Mouse (Mus musculus): ENCODE measurements at regions not wholly inside any gene's neighbourhood (a gene's known extent, or its start where the extent isn't known, plus 50 kb on each side); places are given as distances from the start of the nearest gene placed in this dataset.

DNA sequence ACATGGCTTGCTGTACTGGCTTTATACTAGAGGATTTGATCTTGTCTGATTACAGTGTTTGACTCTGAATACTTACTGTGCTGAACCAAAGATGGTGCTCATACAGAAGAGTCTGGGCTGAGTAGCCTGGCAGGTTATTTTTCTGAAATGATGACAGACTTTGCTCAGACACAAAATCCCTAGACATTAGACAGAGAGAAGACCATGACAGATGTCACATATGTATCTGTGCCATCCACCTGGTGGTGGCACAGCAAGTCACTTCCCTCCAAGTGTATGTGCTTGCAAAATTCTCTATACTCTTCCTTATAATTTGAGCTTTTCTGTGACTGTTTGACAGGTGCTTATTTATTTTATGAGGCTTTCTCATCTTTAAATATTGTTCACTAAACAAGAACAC, 80.7 kb downstream of the Gm7361 start:
- DNase-seq (ENCODE audit: low read depth, low spot score), result no peak

DNA sequence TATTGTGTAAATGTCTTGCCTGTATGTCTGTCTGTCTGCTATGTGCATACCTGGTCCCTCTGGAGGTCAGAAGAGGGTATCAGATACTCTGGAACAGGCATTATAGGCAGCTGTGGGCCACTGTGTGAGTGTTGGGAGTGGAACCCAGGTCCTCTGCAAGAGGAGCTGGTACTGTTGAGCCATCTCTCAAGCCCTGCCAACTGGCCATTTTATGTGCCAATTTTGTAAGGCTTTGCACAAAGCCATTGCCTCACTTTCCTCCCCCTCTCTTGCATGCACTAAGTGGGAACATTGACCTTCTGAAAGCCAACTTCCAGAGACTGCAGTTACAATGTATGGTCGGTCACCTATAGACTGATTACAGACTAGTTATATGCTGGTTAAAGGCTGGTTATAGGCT, 81.8 kb downstream of the Gm7361 start:
- DNase-seq (ENCODE audit: low read depth, low spot score), result no peak

DNA sequence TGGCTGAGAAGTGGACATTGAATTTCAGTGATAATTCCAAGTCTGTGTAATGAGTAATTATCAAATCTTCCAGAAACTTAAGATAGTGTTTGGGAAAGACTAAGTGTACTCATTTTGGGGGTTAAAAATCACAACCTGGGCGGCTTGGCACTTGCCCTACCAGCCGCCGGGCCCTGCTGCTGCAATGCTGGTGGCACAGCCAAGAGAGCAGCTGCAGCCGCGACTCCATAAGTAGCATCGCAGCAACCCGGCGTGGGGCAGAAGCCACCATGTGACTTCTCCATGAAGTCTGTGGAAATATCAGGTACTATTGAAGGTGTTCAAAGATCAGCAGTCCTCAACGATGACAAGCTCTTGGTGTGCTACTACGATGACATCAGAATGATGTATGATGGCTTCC, 97.7 kb downstream of the Gm7361 start:
- no peak for DNase-seq (ENCODE audit: low read depth, low spot score)

DNA sequence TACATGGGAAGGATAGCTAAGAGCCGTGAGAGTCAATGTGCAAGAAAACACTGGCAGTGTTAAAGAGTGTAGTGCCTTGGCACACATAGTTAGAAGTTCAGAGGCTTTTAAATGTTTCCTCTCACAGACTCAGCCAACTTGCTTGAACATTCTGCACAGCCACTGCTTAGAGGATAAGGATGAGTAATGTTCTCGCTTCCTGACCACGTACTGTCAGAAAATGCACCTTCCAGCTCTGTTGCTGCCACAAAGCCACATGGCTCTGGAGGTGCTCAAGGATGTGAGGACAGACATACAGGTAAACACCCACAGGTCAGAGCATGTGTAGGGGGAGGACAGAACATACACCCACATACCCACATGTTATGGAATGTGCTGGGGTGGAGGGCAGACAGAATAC, 101.6 kb downstream of the Gm7361 start:
- DNase-seq (ENCODE audit: low read depth, low spot score), result no peak

DNA sequence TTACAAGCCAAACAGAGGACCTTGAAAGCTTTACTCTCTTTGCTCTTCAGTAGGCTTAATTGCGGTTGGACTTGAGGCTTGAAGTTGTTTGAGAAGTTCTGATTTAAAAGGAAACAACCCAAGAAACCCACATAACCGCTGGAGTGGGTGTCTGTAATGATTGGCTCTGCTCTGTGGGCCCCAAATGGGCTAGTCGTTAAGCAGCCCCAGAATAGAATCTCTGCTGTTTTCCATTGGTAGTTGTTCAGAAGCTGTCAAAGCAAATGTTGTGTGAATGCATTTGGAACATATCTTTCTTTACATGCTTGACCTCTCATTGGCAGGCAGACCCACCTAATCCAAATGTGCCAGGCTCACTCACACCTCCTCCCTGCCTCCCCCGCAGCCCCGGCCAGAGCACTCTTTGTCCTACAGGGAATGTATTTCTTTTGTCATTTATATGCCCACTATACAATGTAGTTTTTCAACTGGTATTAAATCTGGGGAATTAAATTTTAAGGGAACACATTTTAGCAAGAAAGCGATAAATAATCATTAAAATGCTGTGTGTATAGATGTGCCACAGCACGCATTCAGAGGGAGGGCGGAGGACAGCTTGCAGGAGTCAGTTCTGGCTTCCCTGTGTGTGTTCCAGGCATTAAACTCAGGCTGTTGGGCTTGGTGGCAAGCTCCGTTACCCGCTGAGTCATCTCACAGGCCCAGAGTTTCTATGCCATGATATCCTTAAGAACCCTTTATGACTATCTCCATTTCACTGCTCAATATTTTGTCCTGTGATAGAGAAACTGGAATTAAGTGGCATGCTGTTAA, 116.9 kb downstream of the Gm7361 start:
- DNase-seq (ENCODE audit: low read depth, low spot score), result no peak

DNA sequence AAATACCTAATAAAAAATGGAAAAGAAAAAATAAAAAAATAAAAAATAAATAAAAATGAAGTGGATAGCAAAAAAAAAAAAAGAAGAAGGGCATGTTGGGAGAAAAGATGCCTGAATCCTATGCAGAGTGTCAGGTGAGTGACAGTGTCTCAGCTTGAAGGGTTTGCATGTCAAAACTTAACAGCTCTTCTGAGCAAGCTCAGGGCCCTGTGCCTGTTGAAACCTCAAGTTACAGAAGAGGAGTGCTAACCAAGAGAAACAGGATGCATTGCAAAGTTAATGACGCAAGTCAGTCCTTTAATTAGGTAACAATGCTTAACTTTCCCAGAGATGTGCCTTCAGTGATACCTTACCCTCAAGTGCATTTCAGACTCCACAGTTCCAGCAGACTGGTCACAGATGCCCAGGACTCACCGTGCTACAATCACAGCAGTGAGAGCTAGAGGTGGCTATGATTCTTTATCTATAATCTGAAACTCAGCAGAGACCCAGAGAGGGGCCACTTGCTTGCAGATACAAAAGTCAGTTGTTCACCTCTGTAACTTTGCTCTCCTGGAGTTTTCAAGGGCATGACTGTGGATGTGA, 149.7 kb downstream of the Gm7361 start:
- DNase-seq (ENCODE audit: low read depth, low spot score), result no peak

DNA sequence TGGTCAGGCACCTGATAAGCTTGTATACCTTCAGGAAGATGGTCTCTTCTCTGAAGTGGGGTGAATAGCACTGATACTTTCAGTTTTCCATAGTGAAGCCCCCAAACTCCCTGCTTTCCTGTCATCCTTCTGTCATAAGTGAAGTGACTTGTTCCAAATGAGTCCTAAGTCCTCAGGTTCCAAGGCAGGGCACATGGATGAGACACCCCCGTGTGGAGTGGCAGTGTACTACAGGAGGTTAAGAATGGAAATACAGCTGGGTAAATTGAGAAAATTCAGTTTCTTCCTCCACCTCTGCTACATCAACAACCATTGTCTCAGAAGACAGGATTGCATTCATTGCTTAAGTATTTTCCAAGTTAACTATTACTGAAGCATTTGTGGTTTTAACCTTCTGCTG, 155.7 kb downstream of the Gm7361 start:
- DNase-seq (ENCODE audit: low read depth, low spot score), result peak; percentile 50

DNA sequence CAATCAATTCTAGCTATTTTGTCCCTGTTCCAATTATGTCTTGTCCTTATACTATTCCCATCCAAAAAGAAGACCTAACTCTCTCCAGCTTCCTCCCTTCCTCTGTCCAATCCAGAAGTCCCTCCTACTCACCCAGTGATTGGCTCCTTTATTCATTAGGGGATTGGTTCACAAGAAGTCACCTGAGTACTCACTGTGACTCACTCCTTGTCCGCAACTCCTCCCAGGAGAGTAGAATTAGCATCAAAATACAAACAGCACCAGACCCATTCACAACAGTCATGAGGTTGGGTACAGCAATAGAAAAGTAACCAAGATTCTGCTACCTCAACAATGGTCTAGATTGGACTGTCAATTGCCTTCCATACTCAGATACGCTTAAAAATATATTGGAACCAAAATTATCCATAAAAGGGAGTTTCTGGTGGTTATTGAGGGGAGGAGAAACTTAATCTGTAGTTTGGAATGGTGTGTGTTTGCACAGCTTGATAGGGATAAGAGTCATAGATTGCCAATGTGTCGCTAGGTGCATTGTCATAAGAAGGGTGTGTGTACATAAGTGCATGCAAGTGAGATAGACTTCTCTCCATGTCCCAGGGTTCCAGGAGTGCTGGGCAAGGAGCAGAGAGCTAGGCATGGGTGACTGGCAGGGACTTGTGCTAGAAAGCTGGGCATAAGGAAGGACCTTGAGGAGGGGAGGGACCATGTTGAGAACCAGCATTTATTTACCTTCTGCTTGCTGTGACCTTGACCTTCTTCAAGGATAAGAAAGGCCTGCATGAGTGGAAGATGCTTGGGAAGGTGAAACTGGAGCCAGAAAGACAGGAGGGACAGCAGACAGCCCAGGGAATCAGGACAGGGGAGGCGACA, 187.1 kb downstream of the Gm7361 start:
- DNase-seq (ENCODE audit: low read depth, low spot score), result peak; percentile 77

DNA sequence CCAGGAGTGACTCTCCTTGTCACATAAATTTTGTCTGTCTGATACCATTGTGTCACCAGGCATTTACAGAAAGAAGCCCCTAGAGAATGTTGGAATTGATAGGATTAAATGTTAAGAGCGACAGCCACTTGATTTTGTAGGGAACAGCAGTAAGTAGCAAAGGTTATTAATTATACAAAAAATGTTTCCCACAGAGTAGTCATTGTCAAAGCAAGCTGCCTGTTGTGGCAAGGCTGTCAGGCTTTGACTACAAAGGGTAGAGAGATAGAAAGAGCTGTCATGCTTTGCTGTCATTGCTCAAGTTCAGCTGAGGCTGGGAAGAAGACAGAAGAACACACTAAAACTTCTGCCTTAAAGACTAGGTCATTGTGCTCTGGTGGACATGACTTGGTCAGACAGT, 193.8 kb downstream of the Gm7361 start:
- no peak for DNase-seq (ENCODE audit: low read depth, low spot score)

DNA sequence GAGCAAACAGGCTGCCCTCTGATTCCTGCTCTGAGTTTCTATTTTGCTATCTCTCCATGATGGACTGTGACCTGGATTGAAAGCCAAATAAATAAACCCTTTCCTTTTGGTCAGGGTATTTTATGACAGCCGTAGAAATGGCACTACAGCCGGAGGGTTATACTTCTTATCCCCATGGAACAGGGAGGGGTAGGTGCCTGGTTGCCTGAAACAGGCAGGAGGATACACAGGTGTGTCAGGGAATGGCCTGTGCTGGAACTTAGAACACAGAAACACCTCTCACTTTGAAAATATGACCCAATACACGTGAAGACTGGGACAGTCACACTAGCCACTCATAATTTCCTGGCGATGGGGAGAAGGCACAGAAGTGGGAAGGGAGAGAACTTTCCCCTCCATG, 200.1 kb downstream of the Gm7361 start:
- DNase-seq (ENCODE audit: low read depth, low spot score), result no peak

DNA sequence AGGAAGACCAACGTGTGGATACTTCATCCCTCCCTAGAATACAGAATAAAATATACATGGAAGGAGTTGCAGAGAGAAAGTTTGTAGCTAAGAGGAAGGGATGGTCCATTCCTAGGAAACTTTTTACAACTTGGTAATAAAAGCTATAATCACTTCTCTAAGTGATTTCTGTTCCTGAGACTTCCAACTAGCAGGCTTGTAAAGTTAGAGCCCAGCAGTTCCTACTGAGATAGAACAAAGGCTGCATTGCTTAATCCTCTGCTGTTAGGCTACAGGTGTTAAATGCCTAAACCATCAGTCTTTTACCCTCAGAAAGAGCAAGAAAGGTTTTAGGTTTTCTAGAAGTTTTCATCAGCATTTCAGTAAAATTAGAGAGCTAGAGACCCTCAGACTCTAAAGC, 209.2 kb downstream of the Gm7361 start:
- no peak for DNase-seq (ENCODE audit: low read depth, low spot score)

DNA sequence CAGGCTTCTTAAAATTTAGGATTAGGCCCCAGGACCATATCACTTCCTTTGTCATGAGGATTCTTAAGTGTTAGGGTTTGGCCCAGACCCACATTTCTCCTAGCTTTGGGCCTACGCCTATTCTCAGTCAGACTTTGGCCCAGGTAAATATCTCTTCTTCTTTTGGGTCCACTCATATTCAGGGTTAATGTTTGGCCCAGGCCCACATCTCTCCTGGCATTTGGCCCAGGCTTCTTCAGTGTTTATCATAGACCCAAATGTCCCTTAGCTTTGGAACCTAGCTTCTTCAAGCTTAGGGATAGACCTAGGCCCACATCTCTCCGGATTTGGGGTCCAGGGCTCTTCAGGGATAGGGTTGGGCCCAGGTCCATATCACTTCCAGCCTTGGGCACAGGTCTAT, 228.2 kb downstream of the Gm7361 start:
- no peak for DNase-seq (ENCODE audit: low read depth, low spot score)

DNA sequence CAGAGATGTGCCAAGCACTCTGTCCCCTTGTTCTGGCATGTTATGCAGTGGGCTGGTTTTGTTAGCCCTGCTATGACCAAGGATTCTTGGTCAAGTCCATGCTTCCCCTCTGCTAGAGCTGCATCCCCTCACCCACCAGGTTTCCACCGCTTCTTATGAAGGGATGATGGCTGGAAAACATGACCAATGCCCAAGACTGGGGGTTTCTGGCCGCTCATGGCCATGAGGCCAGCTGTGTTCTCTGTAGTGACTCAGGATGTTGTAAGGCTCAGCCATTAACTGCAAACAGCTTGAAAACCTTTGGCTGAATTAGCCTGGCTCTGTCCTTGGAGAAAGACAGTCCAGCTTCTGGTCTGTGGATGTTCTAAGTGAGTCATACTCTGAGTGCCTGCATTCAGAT, 236.5 kb downstream of the Gm7361 start:
- no peak for DNase-seq (ENCODE audit: low read depth, low spot score)

DNA sequence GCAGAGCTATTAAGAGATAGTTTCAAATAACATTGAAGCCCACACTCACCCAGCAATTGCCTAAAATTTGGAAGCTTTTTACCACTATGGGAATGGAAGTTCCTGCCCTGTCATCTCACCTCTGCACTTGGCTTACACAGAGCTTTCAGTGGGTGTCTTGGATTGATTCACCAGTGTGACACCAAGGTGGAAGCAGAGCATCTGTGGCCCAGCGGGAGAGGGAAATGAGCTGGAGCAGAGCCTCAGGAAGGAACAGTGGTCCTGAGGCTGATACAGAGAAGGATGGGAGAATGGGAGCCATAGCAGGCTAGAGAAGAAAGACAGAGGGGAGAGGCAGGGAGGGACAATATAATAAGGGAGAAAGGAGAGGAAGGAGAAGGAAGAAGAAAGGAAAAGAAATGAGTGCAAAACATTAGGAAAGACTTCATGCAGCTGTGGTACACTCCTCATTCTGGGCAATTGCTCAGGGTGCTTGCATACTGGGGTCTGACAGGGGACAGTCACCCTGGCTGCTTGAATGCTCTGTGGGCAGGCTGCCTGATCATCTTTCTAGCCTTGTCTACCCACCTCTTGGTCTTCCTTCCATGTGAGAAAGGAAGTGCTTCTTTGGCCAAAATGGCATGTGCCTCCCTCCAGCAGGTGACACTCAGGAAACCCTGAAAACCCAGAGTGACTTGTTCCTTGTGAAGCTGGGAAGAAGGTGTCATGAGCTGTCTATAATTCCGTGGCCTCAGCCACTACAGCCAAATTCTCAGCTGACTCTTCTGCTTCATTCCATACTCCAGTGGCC, 240.3 kb downstream of the Gm7361 start:
- DNase-seq (ENCODE audit: low read depth, low spot score), result no peak

DNA sequence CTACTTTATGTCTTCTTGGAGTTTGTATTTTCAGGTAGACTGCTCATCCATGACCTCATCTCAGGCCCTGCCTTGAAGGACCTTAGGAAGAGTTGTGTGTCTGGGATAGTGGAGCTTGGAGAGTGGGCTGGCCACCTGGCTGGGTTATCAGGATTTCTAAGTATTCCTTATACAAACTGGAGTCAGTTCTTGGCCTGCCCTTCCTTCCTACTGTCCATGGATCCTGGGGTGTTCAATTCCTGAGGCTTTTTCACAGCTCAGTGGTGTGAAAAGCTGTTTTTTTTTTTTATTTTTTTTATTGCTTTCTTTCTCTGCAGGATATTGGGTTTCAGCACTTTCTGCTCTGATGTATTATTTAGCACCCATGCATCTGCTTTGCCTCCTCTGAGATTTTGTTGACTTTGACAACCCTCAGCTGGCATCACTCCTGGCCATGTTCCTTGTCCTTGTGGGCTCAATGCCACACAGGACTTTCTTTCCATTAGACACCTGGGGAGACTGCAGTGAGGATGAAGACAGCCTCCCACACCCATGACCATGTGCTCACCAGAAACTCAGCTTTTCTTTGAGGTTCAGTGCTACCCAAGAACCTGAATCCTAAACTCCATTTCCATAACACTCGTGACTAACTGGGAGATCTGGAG, 252.2 kb downstream of the Gm7361 start:
- DNase-seq (ENCODE audit: low read depth, low spot score), result no peak

DNA sequence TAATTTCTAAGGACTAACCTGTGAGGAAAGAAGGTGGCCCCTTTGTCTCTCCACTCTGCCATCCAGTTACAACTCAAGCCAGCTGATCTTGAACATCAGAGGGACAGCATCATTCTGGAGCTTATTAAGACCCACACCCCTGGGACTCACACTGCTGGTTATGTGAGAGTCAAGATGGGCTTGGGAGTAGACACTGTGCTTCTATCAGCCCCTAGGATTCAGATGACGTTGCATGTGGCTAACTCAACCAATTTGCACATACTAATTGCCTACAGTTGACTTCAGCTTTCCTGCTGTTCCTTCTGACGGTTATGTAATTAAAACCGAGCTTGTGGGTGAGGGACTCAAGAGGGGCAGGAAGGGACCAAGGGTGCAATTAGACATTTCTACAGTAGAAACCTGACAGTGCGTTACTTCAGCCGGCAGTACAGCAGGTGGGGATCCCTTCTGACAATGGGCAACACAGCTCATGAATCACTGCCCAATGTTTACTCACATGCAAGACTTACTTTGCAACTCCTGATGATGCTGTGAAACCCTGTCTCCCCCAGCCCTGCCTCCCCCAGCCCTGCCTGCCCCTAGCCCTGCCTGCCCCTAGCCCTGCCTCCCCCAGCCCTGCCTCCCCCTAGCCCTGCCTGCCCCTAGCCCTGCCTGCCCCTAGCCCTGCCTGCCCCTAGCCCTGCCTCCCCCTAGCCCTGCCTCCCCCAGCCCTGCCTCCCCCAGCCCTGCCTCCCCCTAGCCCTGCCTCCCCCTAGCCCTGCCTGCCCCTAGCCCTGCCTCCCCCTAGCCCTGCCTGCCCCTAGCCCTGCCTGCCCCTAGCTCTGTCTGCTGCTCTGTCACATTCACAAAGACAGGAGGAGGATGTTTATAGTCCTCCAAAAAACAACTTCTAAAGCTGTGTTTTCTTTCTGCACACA, 255.8 kb downstream of the Gm7361 start:
- peak; percentile 79 for DNase-seq (ENCODE audit: low read depth, low spot score)

DNA sequence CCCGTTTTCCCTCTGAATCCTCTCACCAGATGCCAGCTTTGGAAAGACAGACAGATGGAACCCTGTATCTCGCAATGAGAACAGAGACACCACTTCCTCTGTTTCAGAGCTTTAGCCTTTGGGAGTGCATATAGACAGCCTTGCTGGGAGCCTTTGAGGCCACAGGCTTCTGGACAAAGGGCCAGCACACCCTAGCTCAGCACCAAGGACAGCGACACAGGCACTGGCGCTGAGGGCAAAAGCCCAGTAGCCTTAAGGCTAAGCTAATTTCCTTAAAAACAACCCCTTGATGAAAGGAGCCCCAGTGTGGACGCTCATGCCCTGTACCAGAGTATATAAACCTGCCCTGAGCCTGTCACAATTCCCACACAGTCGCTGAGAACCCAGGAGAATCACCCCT, 278.1 kb downstream of the Gm7361 start:
- DNase-seq (ENCODE audit: low read depth, low spot score), result peak; percentile 76

DNA sequence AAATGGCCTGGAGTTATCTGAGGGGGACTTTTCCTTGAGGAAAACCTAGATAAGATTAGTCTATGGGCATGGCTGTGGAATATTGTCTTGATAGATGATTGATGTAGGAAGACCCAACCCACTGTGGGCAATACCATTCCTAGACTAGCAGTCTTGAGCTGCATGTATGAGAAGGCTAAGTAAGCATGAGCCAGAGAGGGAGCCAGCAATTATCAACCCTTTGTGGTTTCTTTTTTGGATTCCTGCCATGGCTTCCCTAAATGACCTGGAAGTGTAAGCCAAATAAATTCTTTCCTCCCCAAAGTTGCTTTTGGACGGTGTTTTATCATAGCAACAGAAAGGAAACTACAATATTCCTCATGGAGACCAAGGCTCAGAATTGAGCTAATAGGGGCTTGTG, 253.7 kb upstream of the Dpp6 start:
- no peak for DNase-seq (ENCODE audit: low read depth, low spot score)

DNA sequence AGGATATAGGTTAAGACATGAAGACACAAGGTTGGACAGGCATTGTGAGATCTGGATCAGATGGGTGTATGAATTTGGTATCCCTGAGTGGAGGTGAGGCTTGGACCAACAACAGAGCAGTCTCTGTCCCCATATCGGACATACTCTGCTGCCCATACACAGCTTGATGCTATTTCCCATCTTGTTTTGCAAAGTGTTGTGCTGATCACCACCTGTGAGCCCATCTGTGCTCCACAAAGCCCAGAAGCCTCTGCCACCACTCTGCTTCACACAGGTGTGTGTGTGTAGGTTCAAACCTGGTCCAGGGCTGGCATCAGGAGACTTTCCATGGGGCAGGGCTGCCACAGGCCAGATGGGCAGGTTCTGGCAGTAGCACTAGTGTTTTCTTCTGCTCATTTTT, 252.9 kb upstream of the Dpp6 start:
- DNase-seq (ENCODE audit: low read depth, low spot score), result no peak

DNA sequence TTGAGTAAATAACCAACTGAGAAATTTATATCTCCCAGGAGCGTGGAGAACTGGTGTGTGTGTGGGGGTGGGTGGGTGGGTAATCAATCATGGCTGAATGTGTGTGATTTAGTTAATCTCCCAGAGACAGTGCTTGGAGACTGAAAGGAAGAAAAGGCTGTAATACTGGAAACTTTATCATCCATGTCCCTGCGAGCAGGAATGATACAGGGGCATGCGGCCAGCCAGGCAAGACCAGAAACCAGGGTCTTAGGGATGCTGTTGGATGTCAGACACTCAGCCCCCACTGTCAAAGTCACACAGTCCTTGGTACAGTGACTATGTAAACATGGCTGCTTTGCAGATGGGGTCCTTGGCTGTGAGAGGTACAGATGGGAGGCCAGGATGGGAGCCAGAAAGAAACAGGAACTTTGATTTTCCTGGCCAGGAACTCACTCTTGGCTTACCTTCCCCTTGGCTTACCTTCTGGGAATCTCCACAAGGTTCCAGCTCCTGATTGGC, 244.3 kb upstream of the Dpp6 start:
- no peak for DNase-seq (ENCODE audit: low read depth, low spot score)

Data from ZHBTc4 (cell line).